Mouse (Mus musculus) CH12.LX (cell line): ENCODE measurements around the gene Ssbp3. TPM values are rescaled to one million over a fixed set of nuclear protein-coding genes. Genes with fewer than 3 reads are reported as not detected.

Experiments
- DNase-seq: peaks from one replicate; pipeline ENCODE4 v3.0.0-alpha.2; 2013; ENCODE audit errors: extremely low read depth
- H3K27ac ChIP-seq: 2 replicates; pipeline ENCODE4 v1.5.1; 2012; ENCODE audit warnings: low read depth, mild to moderate bottlenecking, control low read depth, moderate library complexity; ENCODE audit not compliant: insufficient read depth
- H3K27me3 ChIP-seq: replicated peaks from 2 replicates; pipeline ENCODE3; 2012; ENCODE audit warnings: inconsistent platforms
- H3K36me3 ChIP-seq, 2 experiments: replicated peaks in 1 of 2; 2 replicates each; pipeline versions ENCODE3 to v1.6.1; 2012; ENCODE audit warnings: inconsistent platforms in 1 of 2, low read length in 1 of 2, mild to moderate bottlenecking in 1 of 2, mixed read lengths in 1 of 2, moderate library complexity in 1 of 2; ENCODE audit not compliant: control insufficient read depth in 1 of 2, insufficient read depth in 1 of 2
- H3K4me1 ChIP-seq, 2 experiments: 2 replicates each; pipeline ENCODE4 v1.6.1; 2012; ENCODE audit warnings: inconsistent platforms in 1 of 2, moderate library complexity in 1 of 2; ENCODE audit not compliant: insufficient read depth in 2 of 2, control insufficient read depth in 1 of 2
- H3K4me2 ChIP-seq: 2 replicates; pipeline ENCODE4 v1.6.1; 2012; ENCODE audit warnings: low read depth, mild to moderate bottlenecking, control low read depth; ENCODE audit not compliant: poor library complexity, insufficient read depth, severe bottlenecking
- H3K4me3 ChIP-seq, 3 experiments: fragments of 150-350 bp in 1 of 3; sonication (generic) in 1 of 3; replicated peaks in 1 of 3; 2 replicates each; pipeline versions ENCODE3 to v1.5.1; 2011 to 2012; ENCODE audit warnings: low read depth in 2 of 3, low read length in 2 of 3, mild to moderate bottlenecking in 2 of 3, moderate library complexity in 2 of 3, control low read depth in 1 of 3, improper control_type of control experiment in 1 of 3, inconsistent platforms in 1 of 3, mixed read lengths in 1 of 3; ENCODE audit not compliant: poor library complexity in 1 of 3
- H3K79me2 ChIP-seq: replicated peaks from 2 replicates; pipeline ENCODE4 v1.6.1; 2012; ENCODE audit warnings: mild to moderate bottlenecking, moderate library complexity; ENCODE audit not compliant: control insufficient read depth, poor library complexity, insufficient read depth, severe bottlenecking; ENCODE audit errors: extremely low read depth
- H3K9ac ChIP-seq: 2 replicates; pipeline ENCODE4 v1.6.1; 2012; ENCODE audit warnings: low read depth, mild to moderate bottlenecking, control low read depth, moderate library complexity; ENCODE audit not compliant: insufficient read depth
- H3K9me3 ChIP-seq: replicated peaks from 2 replicates; pipeline ENCODE3; 2012; ENCODE audit warnings: low read length, inconsistent platforms, mixed read lengths
- CHD1 ChIP-seq: IDR thresholded peaks from 2 replicates; pipeline ENCODE4 v1.6.1; 2012; ENCODE audit warnings: low read depth, low read length, improper control_type of control experiment, inconsistent platforms
- CHD2 ChIP-seq: IDR thresholded peaks from 2 replicates; pipeline ENCODE4 v1.6.1; 2011; ENCODE audit warnings: low read length, improper control_type of control experiment
- JUND ChIP-seq: conservative IDR thresholded peaks from 2 replicates; pipeline ENCODE4 v1.6.1; 2011; ENCODE audit warnings: low read depth, low read length, improper control_type of control experiment
- MAFK ChIP-seq: IDR thresholded peaks from 2 replicates; pipeline ENCODE4 v1.6.1; 2011; ENCODE audit warnings: low read length, improper control_type of control experiment; ENCODE audit not compliant: insufficient replicate concordance
- MAX ChIP-seq: IDR thresholded peaks from 2 replicates; pipeline ENCODE4 v1.6.1; 2011; ENCODE audit warnings: low read length, improper control_type of control experiment
- MAZ ChIP-seq: IDR thresholded peaks from 2 replicates; pipeline ENCODE4 v1.6.1; 2012; ENCODE audit warnings: low read depth, mild to moderate bottlenecking, inconsistent platforms, low read length, improper control_type of control experiment, moderate library complexity
- NELFE ChIP-seq: IDR thresholded peaks from 2 replicates; pipeline ENCODE4 v1.6.1; 2011; ENCODE audit warnings: low read depth, low read length, improper control_type of control experiment
- NRF1 ChIP-seq: IDR thresholded peaks from 2 replicates; pipeline ENCODE4 v1.6.1; 2014; ENCODE audit warnings: low read depth, mild to moderate bottlenecking, inconsistent platforms, low read length, improper control_type of control experiment, moderate library complexity
- PAX5 ChIP-seq: IDR thresholded peaks from 2 replicates; pipeline ENCODE4 v1.6.1; 2012; ENCODE audit warnings: low read length, inconsistent platforms, mixed read lengths
- POLR2A ChIP-seq: IDR thresholded peaks from 2 replicates; pipeline ENCODE4 v1.6.1; 2011; ENCODE audit warnings: low read depth, mild to moderate bottlenecking, improper control_type of control experiment, low read length
- POLR2AphosphoS2 ChIP-seq: IDR thresholded peaks from 2 replicates; pipeline ENCODE4 v1.6.1; 2011; ENCODE audit warnings: low read depth, low read length, improper control_type of control experiment
- SMC3 ChIP-seq: IDR thresholded peaks from 2 replicates; pipeline ENCODE4 v1.6.1; 2011; ENCODE audit warnings: low read depth, low read length, improper control_type of control experiment
- TBP ChIP-seq: conservative IDR thresholded peaks from 2 replicates; pipeline ENCODE4 v1.6.1; 2011; ENCODE audit warnings: low read depth, low read length, improper control_type of control experiment
- TCF12 ChIP-seq: IDR thresholded peaks from 2 replicates; pipeline ENCODE4 v1.6.1; 2014; ENCODE audit warnings: low read depth, mild to moderate bottlenecking, inconsistent platforms, low read length, improper control_type of control experiment
- ZC3H11A ChIP-seq: IDR thresholded peaks from 2 replicates; pipeline ENCODE4 v1.6.1; 2012; ENCODE audit warnings: low read depth, mild to moderate bottlenecking, inconsistent platforms, low read length, improper control_type of control experiment
- ZKSCAN1 ChIP-seq: IDR thresholded peaks from 2 replicates; pipeline ENCODE4 v1.6.1; 2012; ENCODE audit warnings: low read depth, inconsistent platforms, low read length, improper control_type of control experiment, borderline replicate concordance
- dilution Hi-C: fragments of 300-500 bp; cut with MboI; formaldehyde crosslinking; loops from 2 replicates; pipeline ENCODE4 v1.14.3; 2020; ENCODE audit warnings: low sequenced_read_pairs; ENCODE audit not compliant: extremely low pct_unique_long_range_greater_than_20kb, extremely low pct_ligation_motif_present
- in situ Hi-C: fragments of 300-500 bp; cut with MboI; formaldehyde crosslinking; loops from 3 replicates; pipeline ENCODE4 v1.14.3; 2019; ENCODE audit warnings: low sequenced_read_pairs, low pct_ligation_motif_present, low pct_unique_long_range_greater_than_20kb, mixed read lengths
- polyA plus RNA-seq: library from polyadenylated mRNA; unstranded; fragments of >175 nt; gene quantifications from 2 replicates; pipeline ENCODE4 v1.2.1, GENCODE M21; 2012; ENCODE audit warnings: low read depth; ENCODE audit not compliant: insufficient read length
- total RNA-seq, 2 experiments: library from RNA; depleted of rRNA; stranded (reverse); fragments of 300-350 nt in 1 of 2; fragments of >200 nt in 1 of 2; gene quantifications; 2 replicates each; pipeline ENCODE4 v1.2.3; 2012 to 2014

The Ssbp3 gene
- total and polyA plus RNA-seq, 3 experiments = 32.4 to 129 (median 76.5) TPM

GRCm38 (mm10) chr4:106928961-106929360, 18.5 kb downstream of the Ssbp3 start:
- in situ Hi-C loops (no loop called here), dilution Hi-C loops (no loop called here)
- no peaks in the 10 kb centered on the region for H3K27me3 ChIP-seq
- DNase-seq = no peak
- no peak overlapping the region for H3K4me2 ChIP-seq
- H3K9me3 ChIP-seq = no peaks in the 10 kb centered on the region
- peaks cover under 1 to 62% of the 10 kb centered on the region in 2 experiments; a peak in 3 of 4 replicates for H3K4me1 ChIP-seq
- H3K4me3 ChIP-seq = no peak overlapping the region
- peaks cover 48 to 95% of the 10 kb centered on the region in 2 experiments for H3K36me3 ChIP-seq
- H3K79me2 ChIP-seq = peaks cover 5% of the 10 kb centered on the region
- H3K9ac ChIP-seq = no peak overlapping the region
- no peak for TF ChIP-seq ZC3H11A
- TF ChIP-seq SMC3 = no peak
- no peak for TF ChIP-seq TCF12
- TF ChIP-seq NRF1 = no peak
- no peak for TF ChIP-seq CHD2
- no peak for TF ChIP-seq ZKSCAN1
- TF ChIP-seq CHD1 = no peak
- TF ChIP-seq JUND = no peak
- TF ChIP-seq NELFE = no peak
- no peak for TF ChIP-seq TBP
- no peak for TF ChIP-seq POLR2A
- TF ChIP-seq MAX = no peak
- TF ChIP-seq MAFK = no peak
- TF ChIP-seq PAX5 = no peak
- TF ChIP-seq MAZ = no peak
- H3K27ac ChIP-seq = no peak overlapping the region

- H3K4me1 ChIP-seq = peaks cover 25 to 71% of the 10 kb centered on the region in 2 experiments
- no peak overlapping the region for H3K4me2 ChIP-seq
- no peaks in the 10 kb centered on the region for H3K9me3 ChIP-seq
- in situ Hi-C loops (no loop called here), dilution Hi-C loops (no loop called here)
- H3K9ac ChIP-seq = no peak overlapping the region
- H3K27ac ChIP-seq = no peak overlapping the region
- peaks cover 39 to 89% of the 10 kb centered on the region in 2 experiments for H3K36me3 ChIP-seq
- H3K79me2 ChIP-seq = peaks cover 15% of the 10 kb centered on the region
- no peak for TF ChIP-seq POLR2AphosphoS2
- no peak for TF ChIP-seq NRF1
- H3K4me3 ChIP-seq = no peak overlapping the region
- no peak for DNase-seq
- H3K27me3 ChIP-seq = no peaks in the 10 kb centered on the region
Observed at GRCm38 (mm10) chr4:106932583-106932982, 22.1 kb downstream of the Ssbp3 start.
